Mouse (Mus musculus) hindbrain, postnatal 0 days (tissue): ENCODE data around the gene Irf2. TPM values are rescaled to one million over a fixed set of nuclear protein-coding genes. Genes with fewer than 3 reads are reported as not detected.

Experiments
- ATAC-seq: fragments of 200-750 bp; cut with Nextera tagmentation; 2 replicates; pipeline ENCODE4 v1.8.0; 2017; ENCODE audit warnings: mild to moderate bottlenecking, moderate TSS enrichment, moderate library complexity
- DNase-seq: peaks from one replicate; pipeline ENCODE4 v3.0.0-alpha.2; 2015; ENCODE audit warnings: low spot score
- H3K27ac ChIP-seq: fragments of 300-500 bp; sonication (generic); 2 replicates; pipeline ENCODE4 v1.5.1; 2014; ENCODE audit warnings: mild to moderate bottlenecking
- H3K27me3 ChIP-seq: fragments of 300-500 bp; sonication (generic); 2 replicates; pipeline ENCODE4 v1.6.1; 2014; ENCODE audit warnings: low read length, mixed read lengths; ENCODE audit not compliant: insufficient read depth
- H3K36me3 ChIP-seq: fragments of 300-500 bp; sonication (generic); 2 replicates; pipeline ENCODE4 v1.6.1; 2014; ENCODE audit warnings: low read length, mixed read lengths; ENCODE audit not compliant: insufficient read depth
- H3K4me1 ChIP-seq: fragments of 300-500 bp; sonication (generic); 2 replicates; pipeline ENCODE4 v1.6.1; 2014; ENCODE audit warnings: antibody characterized with exemption, low read length, mixed read lengths; ENCODE audit not compliant: insufficient read depth
- H3K4me2 ChIP-seq: fragments of 300-500 bp; sonication (generic); 2 replicates; pipeline ENCODE4 v1.6.1; 2014; ENCODE audit warnings: low read depth, mild to moderate bottlenecking, low read length, moderate library complexity, mixed read lengths
- H3K4me3 ChIP-seq: fragments of 300-500 bp; sonication (generic); 2 replicates; pipeline ENCODE4 v1.5.1; 2014; ENCODE audit warnings: low read length
- H3K9ac ChIP-seq: fragments of 300-500 bp; sonication (generic); replicated peaks from 2 replicates; pipeline ENCODE4 v1.6.1; 2014; ENCODE audit warnings: mild to moderate bottlenecking, low read length, moderate library complexity, mixed read lengths
- H3K9me3 ChIP-seq: fragments of 300-500 bp; sonication (generic); 2 replicates; pipeline ENCODE4 v1.6.1; 2016; ENCODE audit warnings: low read length, mixed read lengths
- CTCF ChIP-seq: IDR thresholded peaks from 2 replicates; pipeline ENCODE4 v1.5.1; 2016; ENCODE audit warnings: antibody characterized with exemption, control low read depth, low read depth
- WGBS: fragments of 180-500 bp; shearing (Covaris S2); extraction: QIAGEN DNeasy Blood & Tissue Kit; methylation state at CpG from one replicate; pipeline ENCODE4 v1.1.7; 2014; 5-methylcytosine and 5-hydroxymethylcytosine counted together
- polyA plus RNA-seq: library from polyadenylated mRNA; unstranded; fragments of >200 nt; fragmentation: Nextera tagmentation; extraction: Ambion mirVana; gene quantifications from 2 replicates; pipeline ENCODE4 v1.2.1, GENCODE M21; 2015
- total RNA-seq: library from RNA; depleted of rRNA; stranded (reverse); fragments of >200 nt; gene quantifications from 2 replicates; pipeline ENCODE4 v1.2.3, GENCODE M21; 2014

Gene Irf2
- total and polyA plus RNA-seq, 2 experiments from 2014 or later: 3.8 to 12.8 TPM

DNA sequence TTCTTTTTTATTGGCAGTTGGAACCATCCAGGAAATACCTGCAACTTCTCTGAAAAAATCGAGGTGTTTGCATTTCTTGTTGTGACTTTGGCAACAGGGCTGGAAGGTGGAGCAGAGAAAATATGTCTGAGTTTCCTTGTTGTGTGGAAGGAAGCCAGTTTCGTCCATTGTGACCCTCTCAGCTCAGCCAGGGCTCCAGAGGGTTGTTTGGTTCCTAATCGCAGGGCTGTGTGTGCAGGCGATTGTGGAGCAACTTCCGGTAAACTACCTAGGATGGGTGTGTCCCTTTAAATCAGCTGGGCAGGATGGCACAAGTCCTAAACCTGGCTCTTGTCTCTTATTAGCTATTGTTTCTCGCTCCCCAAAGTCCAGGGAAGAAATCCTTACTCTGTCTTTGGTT is 25.7 kb upstream of the Irf2 start:
- 63% methylated on average over 6 of the region's 6 CpGs for WGBS
- no peak for TF ChIP-seq CTCF
- no peak for ATAC-seq

DNA sequence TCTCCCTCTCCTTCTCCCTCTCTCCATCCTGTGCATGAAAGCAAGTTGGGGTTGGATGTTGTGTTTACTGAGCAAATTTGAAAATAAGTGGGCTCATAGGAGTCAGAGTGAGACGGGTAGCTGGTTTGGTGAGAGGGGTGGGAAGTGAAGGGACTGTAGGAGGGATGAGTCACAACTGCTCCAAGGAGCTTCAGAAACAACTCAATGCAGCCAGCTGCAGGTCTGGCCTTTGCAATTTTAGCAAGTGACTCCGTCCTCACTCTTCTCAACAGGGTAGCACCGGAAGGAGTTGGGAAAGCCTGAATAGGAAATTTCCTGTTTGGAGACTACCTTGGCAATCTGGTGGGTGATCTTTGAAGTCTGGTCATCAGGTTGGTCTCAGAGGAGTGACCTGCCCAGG is 25.1 kb upstream of the Irf2 start:
- no peak for ATAC-seq
- H3K36me3 ChIP-seq: no peaks in the 10 kb centered on the region
- H3K4me1 ChIP-seq: no peaks in the 10 kb centered on the region
- H3K27ac ChIP-seq: no peak overlapping the region
- 93% methylated on average over 3 of the region's 3 CpGs for WGBS
- TF ChIP-seq CTCF: no peak
- no peak for DNase-seq
- no peak overlapping the region for H3K4me3 ChIP-seq
- no peak overlapping the region for H3K4me2 ChIP-seq
- H3K9me3 ChIP-seq: no peaks in the 10 kb centered on the region
- no peaks in the 10 kb centered on the region for H3K27me3 ChIP-seq
- no peak overlapping the region for H3K9ac ChIP-seq

More for the DNA sequence above, 25.7 kb upstream of the Irf2 start:
- Histone ChIP-seq H3K27me3 (no peaks in the 10 kb centered on the region), H3K4me2 (no peak overlapping the region), H3K27ac (no peak overlapping the region), H3K36me3 (no peaks in the 10 kb centered on the region), H3K9me3 (no peaks in the 10 kb centered on the region), H3K9ac (no peak overlapping the region), H3K4me1 (no peaks in the 10 kb centered on the region), H3K4me3 (no peak overlapping the region)
- DNase-seq: no peak

DNA sequence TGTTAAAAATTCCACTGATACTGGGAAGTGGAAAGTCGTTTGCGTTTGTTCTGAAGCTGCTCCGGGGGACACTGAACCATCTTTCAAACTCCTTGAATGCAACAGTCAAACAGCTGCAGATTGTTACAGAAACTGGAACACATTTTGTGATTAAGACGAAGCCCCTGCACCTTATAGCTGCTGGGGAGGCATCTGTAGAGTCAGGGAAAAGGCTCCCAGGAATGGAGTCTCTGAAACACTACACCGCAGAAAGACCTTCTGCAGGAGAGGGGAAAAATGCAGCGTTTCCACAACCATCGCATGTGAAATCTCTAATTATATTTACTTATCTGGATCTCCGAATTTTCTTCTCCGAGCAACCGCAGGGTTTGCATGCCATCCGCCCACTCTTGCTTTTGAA is 23.1 kb upstream of the Irf2 start:
- no peak for DNase-seq
- no peaks in the 10 kb centered on the region for H3K4me1 ChIP-seq
- no peak overlapping the region for H3K9ac ChIP-seq
- ATAC-seq: no peak
- no peaks in the 10 kb centered on the region for H3K36me3 ChIP-seq
- no peak overlapping the region for H3K27ac ChIP-seq
- H3K9me3 ChIP-seq: no peaks in the 10 kb centered on the region
- H3K27me3 ChIP-seq: no peaks in the 10 kb centered on the region
- no peak overlapping the region for H3K4me2 ChIP-seq
- H3K4me3 ChIP-seq: no peak overlapping the region
- WGBS: 47% methylated on average over 11 of the region's 11 CpGs
- TF ChIP-seq CTCF: no peak

DNA sequence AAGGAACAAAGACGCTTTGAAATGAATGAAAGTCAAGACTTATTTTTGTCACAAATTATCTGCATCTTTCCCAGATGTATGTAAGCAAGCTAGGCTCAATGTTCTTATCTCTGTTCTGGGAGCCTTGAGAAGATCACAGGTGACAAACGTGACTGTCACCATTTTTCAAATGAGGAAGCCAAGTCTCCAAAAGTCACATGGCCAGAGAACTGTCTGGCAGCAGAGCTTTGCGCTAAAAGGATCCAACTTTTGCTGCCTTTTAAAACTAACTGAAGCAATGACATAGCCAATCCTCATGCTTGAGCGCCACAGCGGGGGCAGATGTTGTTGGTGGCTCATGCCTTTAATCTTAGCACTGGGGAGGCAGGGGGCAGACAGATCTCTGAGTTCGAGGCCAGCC is 22.4 kb upstream of the Irf2 start:
- ATAC-seq (no peak), DNase-seq (no peak)
- Histone ChIP-seq H3K36me3 (no peaks in the 10 kb centered on the region), H3K4me3 (no peak overlapping the region), H3K4me2 (no peak overlapping the region), H3K9me3 (no peaks in the 10 kb centered on the region), H3K9ac (no peak overlapping the region), H3K27ac (no peak overlapping the region), H3K4me1 (no peaks in the 10 kb centered on the region), H3K27me3 (no peaks in the 10 kb centered on the region)
- 59% methylated on average over 6 of the region's 6 CpGs for WGBS
- no peak for TF ChIP-seq CTCF

DNA sequence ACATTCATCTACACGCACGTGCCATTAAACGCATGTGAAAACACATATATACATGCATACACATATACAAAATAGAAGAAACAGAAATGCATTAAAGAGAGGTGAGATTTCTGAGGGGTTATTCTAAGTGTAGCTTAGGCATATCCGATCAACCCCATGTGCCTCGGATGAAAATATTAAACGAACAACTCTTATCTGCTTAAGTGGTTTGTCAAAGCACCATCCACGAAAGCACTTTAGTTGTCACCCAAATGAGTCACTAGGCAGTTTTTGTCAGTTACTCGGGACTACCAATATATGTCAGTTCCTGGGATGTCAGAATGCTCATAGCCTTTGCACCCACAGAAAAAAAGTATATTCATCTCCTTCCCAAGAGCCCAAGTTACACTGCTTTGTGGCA is 21.2 kb upstream of the Irf2 start:
- WGBS: 93% methylated on average over 8 of the region's 8 CpGs
- ATAC-seq: no peak

DNA sequence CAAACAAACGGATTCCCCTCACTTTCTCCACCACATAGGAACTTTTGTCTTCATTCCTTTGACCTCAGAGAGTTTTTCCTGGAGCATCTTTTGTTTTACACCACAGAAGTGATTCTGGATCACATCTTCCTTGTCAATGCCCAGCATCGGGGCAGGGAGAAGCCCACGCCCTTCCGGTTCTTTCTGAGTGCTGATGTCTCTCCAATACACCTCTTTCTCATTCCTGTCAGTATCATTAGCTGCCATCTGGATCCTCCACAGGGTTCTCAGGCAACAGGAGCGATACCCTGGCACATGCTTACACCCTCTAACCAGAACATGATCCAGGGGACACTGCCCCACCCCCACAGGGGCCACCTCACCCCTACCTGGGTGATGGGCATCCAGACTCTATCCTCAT is 20.8 kb upstream of the Irf2 start:
- DNase-seq (no peak), ATAC-seq (no peak)
- no peak overlapping the region for H3K9ac ChIP-seq
- H3K4me3 ChIP-seq: no peak overlapping the region
- TF ChIP-seq CTCF: no peak
- no peaks in the 10 kb centered on the region for H3K27me3 ChIP-seq
- no peaks in the 10 kb centered on the region for H3K9me3 ChIP-seq
- H3K4me2 ChIP-seq: no peak overlapping the region
- WGBS: 80% methylated on average over 5 of the region's 5 CpGs
- no peak overlapping the region for H3K27ac ChIP-seq
- no peaks in the 10 kb centered on the region for H3K36me3 ChIP-seq
- H3K4me1 ChIP-seq: no peaks in the 10 kb centered on the region

More for the DNA sequence above, 21.2 kb upstream of the Irf2 start:
- DNase-seq: no peak
- H3K9ac ChIP-seq: no peak overlapping the region
- H3K36me3 ChIP-seq: no peaks in the 10 kb centered on the region
- H3K4me2 ChIP-seq: no peak overlapping the region
- no peak for TF ChIP-seq CTCF
- H3K4me1 ChIP-seq: no peaks in the 10 kb centered on the region
- no peaks in the 10 kb centered on the region for H3K9me3 ChIP-seq
- no peak overlapping the region for H3K27ac ChIP-seq
- H3K27me3 ChIP-seq: no peaks in the 10 kb centered on the region
- H3K4me3 ChIP-seq: no peak overlapping the region

DNA sequence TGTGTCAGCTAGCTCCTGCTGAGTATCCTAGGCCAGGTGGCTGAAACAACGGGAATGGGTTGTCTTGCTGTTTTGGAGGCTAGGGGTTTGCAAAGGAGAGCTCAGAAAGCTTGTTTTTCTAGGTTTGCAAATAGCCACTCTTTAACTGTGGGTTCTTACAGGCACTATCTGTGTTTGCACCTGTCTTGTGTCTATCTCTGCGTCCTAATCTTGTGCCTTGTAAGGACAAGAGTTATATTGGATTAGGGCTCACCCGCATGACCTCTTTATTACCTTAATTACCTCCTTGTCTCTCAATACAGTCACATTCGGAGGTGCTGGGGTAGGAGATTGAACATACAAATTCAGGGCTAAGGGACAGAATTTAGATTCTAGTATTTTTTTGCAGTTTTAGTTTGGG is 18.9 kb upstream of the Irf2 start:
- H3K27me3 ChIP-seq: no peaks in the 10 kb centered on the region
- H3K27ac ChIP-seq: no peak overlapping the region
- no peak for ATAC-seq
- H3K4me2 ChIP-seq: no peak overlapping the region
- no peak overlapping the region for H3K4me3 ChIP-seq
- TF ChIP-seq CTCF: no peak
- no peak for DNase-seq
- no peaks in the 10 kb centered on the region for H3K36me3 ChIP-seq
- no peak overlapping the region for H3K9ac ChIP-seq
- H3K9me3 ChIP-seq: no peaks in the 10 kb centered on the region
- WGBS: 76% methylated on average over 4 of the region's 4 CpGs
- H3K4me1 ChIP-seq: no peaks in the 10 kb centered on the region
